Mouse (Mus musculus) cerebellum, postnatal 36 days (tissue): Measurements from ENCODE around the gene 4933412E24Rik.

Experiments used
- DNase-seq, 2 experiments: peaks; one replicate each; pipeline ENCODE4 v3.0.0; 2021 to 2022; ENCODE audit warnings: mixed read lengths in 2 of 2

4933412E24Rik gene

DNA sequence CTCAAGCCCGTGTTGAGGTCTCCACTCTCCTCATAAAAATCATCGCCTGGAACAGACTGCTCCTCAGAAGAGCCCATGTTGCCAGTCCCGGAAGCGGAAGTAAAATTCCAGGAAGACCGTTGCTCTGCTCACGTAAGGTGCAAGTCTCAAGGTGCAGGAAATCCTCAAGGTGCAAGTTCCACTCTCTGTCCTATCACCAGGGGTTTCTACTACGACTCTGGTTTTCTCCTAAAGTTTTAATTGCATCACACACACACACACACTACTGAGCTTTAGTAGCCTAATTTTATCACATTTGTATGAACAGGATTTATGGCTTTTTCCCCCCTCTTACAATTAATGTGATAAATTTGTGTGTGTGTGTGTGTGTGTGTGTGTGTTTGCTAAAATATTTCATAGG, at the start of gene 4933412E24Rik:
Gene 4933412E24Rik (minus strand): TSS at position 101 of the 400 bp plus-strand sequence.
- no peak for DNase-seq

DNA sequence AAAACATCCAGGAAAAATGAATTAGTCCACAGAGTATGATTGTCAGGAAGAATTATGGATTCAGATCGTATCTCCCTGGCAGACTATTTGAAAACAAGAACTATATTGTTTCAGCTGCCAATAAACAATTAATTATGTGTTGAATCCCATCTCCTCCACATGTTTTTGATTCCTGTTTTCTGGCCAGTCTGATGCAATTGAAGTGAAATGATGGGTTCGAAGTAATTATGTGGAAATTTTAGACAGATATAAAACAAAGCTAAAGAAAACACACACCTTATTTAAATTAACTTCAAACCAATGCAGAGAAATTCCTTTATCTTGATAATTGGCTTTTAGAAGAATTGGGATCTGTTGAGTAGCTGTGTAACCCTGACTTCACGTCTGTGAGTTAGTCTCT, 14.3 kb upstream of the 4933412E24Rik start:
- no peak for DNase-seq

DNA sequence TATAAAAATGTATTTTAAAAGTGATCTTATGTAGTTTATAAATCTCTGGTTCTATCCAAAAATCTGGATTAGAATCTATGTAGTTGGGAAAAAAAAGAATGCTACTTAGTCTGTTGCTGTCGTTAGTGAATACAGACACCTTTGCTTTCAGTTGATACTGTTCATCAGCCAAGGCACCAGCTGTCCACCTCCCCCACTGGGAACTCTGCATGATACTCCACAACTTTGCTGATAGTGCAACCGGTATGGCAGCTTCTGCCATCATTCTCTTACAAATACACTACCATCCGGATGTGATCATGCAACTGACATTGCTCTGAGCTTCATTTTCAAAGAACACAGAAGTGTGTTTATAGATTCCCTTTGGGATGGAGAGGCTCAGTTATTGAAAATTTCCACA, 4.8 kb upstream of the 4933412E24Rik start:
- no peak for DNase-seq

DNA sequence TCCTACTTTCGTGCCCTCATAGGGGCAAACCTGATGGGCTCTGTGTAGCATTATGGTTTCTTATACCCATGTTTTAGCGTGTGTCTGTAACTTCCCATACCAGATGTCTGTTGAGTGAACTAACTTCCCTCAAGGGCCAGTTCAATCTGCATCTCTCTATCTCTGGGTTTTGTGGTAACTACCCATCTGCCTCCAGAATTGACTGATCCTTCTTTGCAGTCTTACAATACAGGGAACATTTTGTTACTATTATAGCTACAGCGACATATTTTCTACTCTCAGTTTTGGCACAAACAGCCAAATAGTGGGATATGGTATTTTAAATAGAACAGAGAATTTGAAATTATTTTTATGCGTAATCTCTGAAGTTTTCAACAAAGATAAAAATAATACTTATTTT, 6.2 kb downstream of the 4933412E24Rik start:
- DNase-seq: no peak

DNA sequence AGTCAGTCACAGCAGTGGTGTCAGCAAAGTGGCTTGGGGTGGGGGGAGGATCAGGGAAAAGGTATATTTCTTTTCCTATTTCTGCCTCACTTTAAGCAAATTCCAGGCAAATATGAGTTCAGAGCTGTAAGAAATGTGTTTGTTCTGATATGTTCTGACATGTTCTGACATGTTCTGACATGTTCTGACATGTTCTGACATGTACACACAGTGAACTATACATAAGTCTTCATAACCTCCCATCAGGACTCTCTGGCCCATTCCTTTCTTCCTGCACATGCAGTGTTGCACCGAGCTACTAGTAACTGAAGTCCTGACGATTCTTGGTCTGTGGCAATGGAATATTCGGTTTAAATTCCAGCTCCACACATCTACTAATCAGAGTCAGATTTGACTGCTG, 6.8 kb downstream of the 4933412E24Rik start:
- DNase-seq: no peak

DNA sequence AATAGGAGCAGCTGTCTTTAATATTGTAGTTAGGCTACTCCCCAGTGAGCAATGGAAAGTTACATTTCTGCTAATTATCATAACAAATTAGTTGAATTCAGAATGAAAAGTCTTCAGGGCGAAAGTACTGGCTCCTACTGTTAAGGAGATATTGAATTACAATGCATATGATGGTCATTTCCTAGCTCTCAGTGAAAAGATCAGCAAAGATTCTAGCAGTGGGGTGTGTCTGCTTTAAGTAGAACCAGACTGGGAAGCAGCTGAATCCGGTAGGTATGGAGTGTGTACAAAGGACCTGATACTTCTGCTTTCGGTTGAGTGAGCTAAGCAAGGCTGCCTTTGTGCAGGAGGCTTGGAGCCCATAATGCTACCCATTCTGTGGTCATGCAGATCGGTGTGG, 32.6 kb downstream of the 4933412E24Rik start:
- DNase-seq: no peak

DNA sequence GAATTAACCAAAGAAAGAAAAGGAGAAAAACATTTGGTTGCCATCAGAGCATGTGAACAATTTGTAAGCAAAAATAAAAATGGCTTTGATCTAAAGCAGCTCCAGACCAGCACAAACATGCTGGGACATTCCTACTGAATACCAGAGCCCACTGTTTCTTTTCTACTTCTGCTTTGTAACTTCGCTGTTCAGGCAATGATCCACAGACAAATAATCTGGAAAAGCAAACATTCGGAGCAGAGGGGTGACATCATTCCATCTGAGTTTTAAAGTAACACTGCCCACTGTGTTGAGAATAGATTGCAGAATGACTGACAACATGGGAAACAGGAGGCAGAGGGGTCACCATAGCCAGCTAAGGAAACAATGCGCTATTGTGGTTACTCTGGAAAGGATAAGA, 41.1 kb downstream of the 4933412E24Rik start:
- DNase-seq: no peak

DNA sequence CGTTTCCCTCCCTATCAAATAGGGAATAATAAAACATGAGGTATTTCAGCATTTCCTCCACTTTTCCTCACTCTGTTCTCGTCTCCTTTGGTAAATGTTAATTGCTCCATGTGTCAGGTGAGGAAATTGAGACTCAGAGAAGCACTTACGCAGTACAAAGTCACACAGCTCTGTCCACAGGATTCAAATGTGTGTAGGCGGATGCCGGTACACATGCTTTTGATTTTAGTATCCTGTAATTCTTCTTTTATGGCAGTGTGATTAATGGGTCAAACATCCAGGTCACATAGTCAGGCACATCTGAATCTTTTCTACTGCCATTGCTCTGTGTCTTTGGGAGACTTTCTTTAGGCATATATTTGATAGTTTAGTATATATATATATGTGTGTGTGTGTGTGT, 41.8 kb downstream of the 4933412E24Rik start:
- no peak for DNase-seq

DNA sequence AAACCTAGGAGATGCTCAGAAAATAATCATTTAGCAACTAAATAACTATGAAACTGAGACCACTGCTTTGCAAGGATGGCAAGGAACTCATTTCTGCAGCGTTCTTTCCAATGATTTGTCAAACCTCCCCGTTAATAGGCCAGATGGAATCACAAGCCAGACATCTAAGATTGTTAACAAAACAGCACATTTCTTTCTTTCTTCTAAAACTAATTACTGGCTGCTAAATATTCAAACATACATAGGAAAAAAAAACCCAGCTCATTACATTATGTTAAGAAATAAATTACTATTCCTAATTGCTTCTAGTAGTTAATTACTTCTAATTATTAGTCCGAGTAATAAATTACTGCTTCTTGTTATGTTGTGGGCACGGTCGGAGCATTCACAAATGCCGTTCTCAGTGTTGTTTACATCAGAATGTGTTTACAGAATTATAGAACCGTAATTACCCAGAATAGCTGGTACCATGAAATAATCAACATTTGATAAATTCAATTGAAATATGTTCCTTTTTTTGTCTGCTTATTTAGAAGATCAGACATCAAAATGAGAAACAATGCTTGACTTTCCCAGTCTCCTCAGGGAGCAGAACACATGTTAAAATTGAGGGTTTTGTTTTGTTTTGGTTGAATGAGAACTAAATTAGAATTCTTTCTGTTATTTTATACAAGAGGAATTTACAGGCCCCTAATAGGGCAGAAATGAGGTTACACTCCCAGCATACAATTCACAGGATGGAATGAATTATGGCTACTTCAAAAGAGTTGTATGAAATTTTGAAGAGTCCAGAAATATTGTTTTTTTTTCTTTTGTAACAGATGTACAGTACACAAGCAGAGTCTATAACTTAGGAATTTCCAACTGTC, 42.5 kb downstream of the 4933412E24Rik start:
- DNase-seq: no peak
